8 mouse cellular contexts compared by ENCODE assay signal in genomic region chr14:79481339-79482151, GRCm38 (mm10). TPM values are rescaled to one million over a fixed set of nuclear protein-coding genes. Genes with fewer than 3 reads are reported as not detected.
DNase-seq lines count a peak whose midpoint lies in the region; ATAC-seq lines count a peak whose summit lies in the region.

Wbp4 (minus strand) TSS chr14:79481520.

- peaks cover 33% of the 10 kb centered on the region for H3K4me1 ChIP-seq in hindbrain, embryonic 13.5 days (replicated peaks)

- peak within 1 kb of the TSS; percentile 100 for H3K27ac ChIP-seq in hindbrain, embryonic 13.5 days

- peak; percentile 95 for ATAC-seq in hindbrain, embryonic 13.5 days (ENCODE audit: low FRiP score)

- DNase-seq in R1 (ENCODE audit: low read depth, low spot score), result peak; percentile 95
- DNase-seq in cerebellum, postnatal 14 days, result peak; percentile 98 to 99
- peak; percentile 92 to 97 for DNase-seq in frontal cortex, postnatal 14 days (ENCODE audit: low spot score in 2 of 2)
- DNase-seq in layer of hippocampus, postnatal 25 days (ENCODE audit: extremely low spot score in 1 of 2, low spot score in 1 of 2), result peak; percentile 97 to 99
- peak; percentile 92 for DNase-seq in lung, postnatal 14 days
- DNase-seq in ovary, postnatal 36 days (ENCODE audit: low spot score), result peak; percentile 90
- DNase-seq in thymus, postnatal 14 days, result peak; percentile 94

- under 1% methylated on average over 75 of the region's 86 CpGs for WGBS in hindbrain, embryonic 13.5 days

- H3K27me3 ChIP-seq in hindbrain, embryonic 13.5 days, result peaks cover 3% of the 10 kb centered on the region; the same call in 1 of the 2 replicates

- H3K9me3 ChIP-seq in hindbrain, embryonic 13.5 days, result no peaks in the 10 kb centered on the region

- H3K4me2 ChIP-seq in hindbrain, embryonic 13.5 days, result peak within 1 kb of the TSS; percentile 66

- H3K4me3 ChIP-seq in hindbrain, embryonic 13.5 days, result peak within 1 kb of the TSS; percentile 89

- peaks cover 9% of the 10 kb centered on the region for H3K36me3 ChIP-seq in hindbrain, embryonic 13.5 days

- peak within 1 kb of the TSS; percentile 97 for H3K9ac ChIP-seq in hindbrain, embryonic 13.5 days

RNA-seq across cellular contexts. Expression of gene Wbp4, which starts in this region (rescaled TPM):
- polyA plus RNA-seq in hindbrain, embryonic 13.5 days (2015; fragmentation: Nextera tagmentation; extraction: Ambion mirVana), result 43.9 and 46.1 TPM in 2 replicates
- total RNA-seq in layer of hippocampus, postnatal 25 days (2021), result 10 to 100 TPM; 46.6 to 53.0 TPM

Comparison
In these comparisons a context has a peak if more than half of its experiments do, and no peak if none do; other contexts are left out.
1. Peak in every context shown above with its lines: DNase-seq, ATAC-seq, H3K4me3 ChIP-seq and H3K27ac ChIP-seq.